Mouse (Mus musculus) adrenal gland (tissue): ENCODE data around the gene Fscn2.

Experiments
- intact Hi-C: fragments of 180-260 bp; cut with DNase I; formaldehyde crosslinking; loops from one replicate; pipeline ENCODE4 v1.15.1; 2025

Fscn2 gene

GRCm38 (mm10) chr11:120357791-120358401 lies 3.4 kb upstream of the Fscn2 start:
- intact Hi-C loops: no loop called here

- intact Hi-C loops: no loop called here
These were observed 1.9 kb upstream of the Fscn2 start for GRCm38 (mm10) chr11:120359391-120359790.

GRCm38 (mm10) chr11:120360062-120360461 lies 1.3 kb upstream of the Fscn2 start:
- intact Hi-C loops: no loop called here

GRCm38 (mm10) chr11:120360755-120361154 lies 579 bp upstream of the Fscn2 start:
- intact Hi-C loops: no loop called here

- intact Hi-C loops: no loop called here
These were observed 1.6 kb downstream of the Fscn2 start for GRCm38 (mm10) chr11:120362891-120363290.

- intact Hi-C loops: no loop called here
These were observed 5.2 kb downstream of the Fscn2 start for GRCm38 (mm10) chr11:120366443-120367027.

- intact Hi-C loops: no loop called here
These were observed 8.3 kb downstream of the Fscn2 start for GRCm38 (mm10) chr11:120369656-120370055.

- intact Hi-C loops: no loop called here
These were observed 11.7 kb downstream of the Fscn2 start for GRCm38 (mm10) chr11:120373025-120373424.

GRCm38 (mm10) chr11:120373820-120374586 lies 12.7 kb downstream of the Fscn2 start:
- intact Hi-C loops: no loop called here

- intact Hi-C loops: loop anchor here (1.0 kb wide), 1 partner anchor 19 kb away; no protein-coding TSS in a partner anchor
These were observed 14.0 kb downstream of the Fscn2 start for GRCm38 (mm10) chr11:120375324-120375723.

- intact Hi-C loops: no loop called here
These were observed 15.2 kb downstream of the Fscn2 start for GRCm38 (mm10) chr11:120376302-120377160.

- intact Hi-C loops: no loop called here
These were observed 16.0 kb downstream of the Fscn2 start for GRCm38 (mm10) chr11:120377337-120377736.

- intact Hi-C loops: no loop called here
These were observed 16.8 kb downstream of the Fscn2 start for GRCm38 (mm10) chr11:120378031-120378610.

GRCm38 (mm10) chr11:120378611-120379540 lies 17.5 kb downstream of the Fscn2 start, which contains the start of gene Faap100:
Gene Faap100, minus strand, starts transcription at chr11:120378764.
- intact Hi-C loops: no loop called here

GRCm38 (mm10) chr11:120380271-120380670 lies 18.9 kb downstream of the Fscn2 start:
- intact Hi-C loops: loop anchor here (5.0 kb wide), 1 partner anchor 47 kb away; no protein-coding TSS in a partner anchor

GRCm38 (mm10) chr11:120381157-120381556 lies 19.8 kb downstream of the Fscn2 start:
- intact Hi-C loops: loop anchor here (5.0 kb wide), 1 partner anchor 46 kb away; no protein-coding TSS in a partner anchor

- intact Hi-C loops: loop anchor here (5.0 kb wide), 1 partner anchor 45 kb away; no protein-coding TSS in a partner anchor
These were observed 21.2 kb downstream of the Fscn2 start for GRCm38 (mm10) chr11:120382509-120382908.

- intact Hi-C loops: no loop called here
These were observed 25.3 kb downstream of the Fscn2 start for GRCm38 (mm10) chr11:120386632-120387031.

GRCm38 (mm10) chr11:120387157-120387556 lies 25.8 kb downstream of the Fscn2 start:
- intact Hi-C loops: no loop called here

GRCm38 (mm10) chr11:120388580-120388979 lies 27.2 kb downstream of the Fscn2 start:
- intact Hi-C loops: no loop called here
